ENCODE assay signal across 26 mouse cellular contexts in genomic region chr2:78267527-78268375, GRCm38 (mm10).
DNase-seq lines count a peak whose midpoint lies in the region; ATAC-seq and TF ChIP-seq lines count a peak whose summit lies in the region.
"Had no signal": no experiment of that assay in that cellular context is flagged by ENCODE, and none has a peak within 500 bp of the region (broad histone marks: within the 10 kb centered on the region; RNA-seq: fewer than 3 reads in every experiment).

No protein-coding gene starts in this region.

- TF ChIP-seq CTCF in hindbrain, postnatal 0 days (IDR thresholded peaks at IDR 0.05; ENCODE audit: low read depth), result peak; percentile 29; the same call in 1 of the 2 replicates

- H3K27me3 ChIP-seq in hindbrain, postnatal 0 days (ENCODE audit: insufficient read depth, low read length), result no peaks in the 10 kb centered on the region
- no peaks in the 10 kb centered on the region for H3K27me3 ChIP-seq in hindbrain, embryonic 10.5 days (ENCODE audit: insufficient read depth, poor library complexity, severe bottlenecking)
- H3K27me3 ChIP-seq: embryonic facial prominence, embryonic 13.5 days; forebrain, embryonic 12.5 days; limb, embryonic 13.5 days; megakaryocyte, embryonic 14.5 days; midbrain, embryonic 13.5 days had no signal

- no peak overlapping the region for H3K4me3 ChIP-seq in hindbrain, postnatal 0 days (ENCODE audit: low read length)
- H3K4me3 ChIP-seq in hindbrain, embryonic 10.5 days, result no peak overlapping the region
- H3K4me3 ChIP-seq: embryonic facial prominence, embryonic 13.5 days; erythroblast, embryonic 14.5 days; forebrain, embryonic 12.5 days; left cerebral cortex, adult 2 months; limb, embryonic 13.5 days; midbrain, embryonic 13.5 days had no signal

- intact Hi-C loops in left cerebral cortex, postnatal 4 days (cut with DNase I), result no loop called here

- DNase-seq in frontal cortex, adult 2 months (ENCODE audit: extremely low spot score in 1 of 2, low spot score in 1 of 2), result no peak
- peak; percentile 74 for DNase-seq in hindbrain, postnatal 0 days (ENCODE audit: low spot score)
- DNase-seq in hindbrain, embryonic 10.5 days (ENCODE audit: low spot score), result no peak
- DNase-seq in left cerebral cortex, postnatal 4 days, result peak; percentile 67
- DNase-seq in left cerebral cortex, adult 18-20 months (ENCODE audit: low spot score in 2 of 2), result no peak
- no peak for DNase-seq in adrenal gland, adult 2 months
- DNase-seq: adrenal gland, postnatal 36 days; B cell, adult 2 months; cerebellum, adult 8-10 months; embryo, embryonic 11 days; heart, postnatal 14 days; kidney, postnatal 25 days; lung, postnatal 4 days; thymus, adult 2 months; thymus, postnatal 4 days had no signal

- peak; percentile 44; the same call in 1 of the 2 replicates for ATAC-seq in frontal cortex, adult (ENCODE audit: low TSS enrichment)
- ATAC-seq in hindbrain, postnatal 0 days, result peak; percentile 86
- ATAC-seq: intestine, embryonic 16.5 days; lung, postnatal 0 days; midbrain, embryonic 13.5 days had no signal

- no peaks in the 10 kb centered on the region for H3K4me1 ChIP-seq in hindbrain, postnatal 0 days (ENCODE audit: insufficient read depth, low read length)
- no peaks in the 10 kb centered on the region for H3K4me1 ChIP-seq in hindbrain, embryonic 10.5 days (replicated peaks)
- H3K4me1 ChIP-seq: embryonic facial prominence, embryonic 13.5 days; forebrain, embryonic 12.5 days; limb, embryonic 13.5 days; megakaryocyte, embryonic 14.5 days; midbrain, embryonic 13.5 days had no signal

- no peak overlapping the region for H3K9ac ChIP-seq in hindbrain, postnatal 0 days (replicated peaks; ENCODE audit: low read length)
- H3K9ac ChIP-seq: embryonic facial prominence, embryonic 13.5 days; forebrain, embryonic 12.5 days; limb, embryonic 13.5 days; midbrain, embryonic 13.5 days had no signal

- H3K9me3 ChIP-seq in hindbrain, postnatal 0 days (ENCODE audit: low read length), result no peaks in the 10 kb centered on the region
- H3K9me3 ChIP-seq in hindbrain, embryonic 10.5 days, result no peaks in the 10 kb centered on the region
- H3K9me3 ChIP-seq: embryonic facial prominence, embryonic 13.5 days; forebrain, embryonic 12.5 days; limb, embryonic 13.5 days; midbrain, embryonic 13.5 days had no signal

- WGBS in hindbrain, postnatal 0 days, result 56% methylated on average over 2 of the region's 2 CpGs
- WGBS in hindbrain, embryonic 10.5 days, result 88% methylated on average over 2 of the region's 2 CpGs

- H3K36me3 ChIP-seq in hindbrain, postnatal 0 days (ENCODE audit: insufficient read depth, low read length), result no peaks in the 10 kb centered on the region
- H3K36me3 ChIP-seq in hindbrain, embryonic 10.5 days, result no peaks in the 10 kb centered on the region
- H3K36me3 ChIP-seq: embryonic facial prominence, embryonic 13.5 days; forebrain, embryonic 12.5 days; limb, embryonic 13.5 days; midbrain, embryonic 13.5 days had no signal

- no peak overlapping the region for H3K4me2 ChIP-seq in hindbrain, postnatal 0 days (ENCODE audit: low read depth, low read length)
- H3K4me2 ChIP-seq: embryonic facial prominence, embryonic 13.5 days; forebrain, embryonic 12.5 days; limb, embryonic 13.5 days; liver, embryonic 11.5 days; midbrain, embryonic 13.5 days had no signal

- peak overlapping the region; percentile 41 for H3K27ac ChIP-seq in hindbrain, postnatal 0 days
- no peak overlapping the region for H3K27ac ChIP-seq in hindbrain, embryonic 10.5 days
- H3K27ac ChIP-seq: embryonic facial prominence, embryonic 13.5 days; forebrain, embryonic 12.5 days; left cerebral cortex, adult 2 months; limb, embryonic 13.5 days; midbrain, embryonic 13.5 days had no signal

Comparison
In these comparisons a context has a peak if more than half of its experiments do, and no peak if none do; other contexts are left out.
1. DNase-seq: peak in hindbrain, postnatal 0 days (single experiment) and left cerebral cortex, postnatal 4 days (single experiment); none in frontal cortex, adult 2 months (0 of 2), hindbrain, embryonic 10.5 days (single experiment), left cerebral cortex, adult 18-20 months (0 of 2) and adrenal gland, adult 2 months (single experiment).